Mouse (Mus musculus): ENCODE measurements around the gene Trpv4. TPM values are rescaled to one million over a fixed set of nuclear protein-coding genes. Genes with fewer than 3 reads are reported as not detected.

Trpv4 gene
- polyA plus RNA-seq (2011; ENCODE audit: insufficient read depth, insufficient read length, low replicate concordance, missing spikeins) = 1.3 and 5.0 TPM in 2 replicates

DNA sequence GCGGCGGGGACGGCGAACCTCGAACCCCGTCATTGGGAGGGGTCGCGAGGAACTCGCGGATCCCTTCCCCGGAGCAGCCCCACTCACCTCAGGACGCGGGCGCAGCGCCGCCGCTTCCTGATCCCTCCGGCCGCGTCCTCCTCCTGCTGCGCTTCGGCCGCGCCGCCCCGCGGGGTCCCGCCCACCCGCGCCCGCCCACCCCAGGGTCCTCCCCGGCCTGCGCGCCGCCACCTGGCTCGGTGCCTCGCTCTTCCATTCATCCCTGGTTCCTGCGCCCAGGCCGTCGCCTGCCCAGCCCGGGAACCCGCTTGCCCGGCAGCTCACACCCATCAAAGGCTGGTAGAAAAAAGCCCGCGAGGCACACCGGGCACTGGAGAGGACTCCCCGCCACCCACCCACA lies at the start of gene Trpv4:
TSS of gene Trpv4 (minus strand) at position 167 of the 400 bp plus-strand sequence.
- Histone ChIP-seq H3K27ac (ENCODE audit: control insufficient read depth, insufficient read depth, low read depth, low read length, poor library complexity) (no peak within 1 kb of the TSS), H3K4me1 (ENCODE audit: control insufficient read depth, insufficient read depth, low read length) (no peaks in the 10 kb centered on the region), H3K4me3 (replicated peaks; ENCODE audit: control insufficient read depth, low read depth, low read length) (no peak within 1 kb of the TSS)
- WGBS = 3% methylated on average over 46 of the region's 47 CpGs
- no peak for TF ChIP-seq CTCF (IDR thresholded peaks at IDR 0.05; ENCODE audit: control insufficient read depth, insufficient read depth, low read length)
- TF ChIP-seq POLR2A (IDR thresholded peaks at IDR 0.05; ENCODE audit: borderline replicate concordance, control insufficient read depth, low read depth, low read length) = no peak

DNA sequence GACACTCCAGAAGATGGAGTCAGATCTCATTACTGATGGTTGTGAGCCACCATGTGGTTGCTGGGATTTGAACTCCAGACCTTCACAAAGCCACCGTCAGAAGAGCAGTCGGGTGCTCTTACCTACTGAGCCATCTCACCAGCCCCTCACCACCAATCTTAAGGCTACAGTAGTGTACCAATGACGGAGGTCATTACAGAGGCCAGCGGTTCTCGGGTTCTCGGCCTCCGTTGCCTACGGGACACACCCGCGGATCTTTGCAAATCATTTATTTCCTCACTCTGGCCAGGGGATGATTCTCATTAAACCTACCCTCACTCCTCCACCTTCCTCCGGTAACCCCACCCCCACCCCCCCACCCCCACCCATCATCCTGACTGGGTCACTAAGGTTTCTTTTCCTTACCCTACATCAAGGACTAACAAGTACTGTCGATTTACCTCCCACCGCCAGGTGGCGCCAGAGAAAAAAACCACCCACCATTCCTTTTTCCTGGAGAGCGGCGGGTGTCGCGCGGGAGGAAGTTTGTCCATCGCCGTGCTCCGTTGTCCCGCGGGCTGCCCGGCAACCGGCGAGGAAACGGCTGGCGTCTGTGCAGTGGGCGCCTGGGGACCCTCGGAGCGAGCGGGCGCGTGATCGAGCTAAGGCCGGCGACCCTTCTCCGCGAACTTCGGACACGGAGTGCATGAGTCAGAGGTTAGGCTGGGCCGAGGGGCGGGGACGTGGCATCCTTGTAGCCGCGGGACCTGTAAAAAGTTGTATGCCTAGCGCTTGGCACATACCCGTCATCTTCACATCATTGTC lies 49.2 kb upstream of the Trpv4 start, which contains the start of gene Tchp:
TSS of gene Tchp (plus strand) at position 496 of the 804 bp plus-strand sequence.
- TF ChIP-seq CTCF (IDR thresholded peaks at IDR 0.05; ENCODE audit: control insufficient read depth, insufficient read depth, low read length) (peak; percentile 77), POLR2A (IDR thresholded peaks at IDR 0.05; ENCODE audit: borderline replicate concordance, control insufficient read depth, low read depth, low read length) (0 out of 2 replicates have a peak, but pooled peaks have one; percentile 38)
- no peak within 1 kb of the TSS; the same call in 1 of the 2 replicates for H3K27ac ChIP-seq (ENCODE audit: control insufficient read depth, insufficient read depth, low read depth, low read length, poor library complexity)
- H3K4me1 ChIP-seq (ENCODE audit: control insufficient read depth, insufficient read depth, low read length) = peaks cover 2% of the 10 kb centered on the region; the same call in 1 of the 2 replicates
- H3K4me3 ChIP-seq (replicated peaks; ENCODE audit: control insufficient read depth, low read depth, low read length) = peak within 1 kb of the TSS; percentile 82
- 8% methylated on average over 49 of the region's 49 CpGs for WGBS

DNA sequence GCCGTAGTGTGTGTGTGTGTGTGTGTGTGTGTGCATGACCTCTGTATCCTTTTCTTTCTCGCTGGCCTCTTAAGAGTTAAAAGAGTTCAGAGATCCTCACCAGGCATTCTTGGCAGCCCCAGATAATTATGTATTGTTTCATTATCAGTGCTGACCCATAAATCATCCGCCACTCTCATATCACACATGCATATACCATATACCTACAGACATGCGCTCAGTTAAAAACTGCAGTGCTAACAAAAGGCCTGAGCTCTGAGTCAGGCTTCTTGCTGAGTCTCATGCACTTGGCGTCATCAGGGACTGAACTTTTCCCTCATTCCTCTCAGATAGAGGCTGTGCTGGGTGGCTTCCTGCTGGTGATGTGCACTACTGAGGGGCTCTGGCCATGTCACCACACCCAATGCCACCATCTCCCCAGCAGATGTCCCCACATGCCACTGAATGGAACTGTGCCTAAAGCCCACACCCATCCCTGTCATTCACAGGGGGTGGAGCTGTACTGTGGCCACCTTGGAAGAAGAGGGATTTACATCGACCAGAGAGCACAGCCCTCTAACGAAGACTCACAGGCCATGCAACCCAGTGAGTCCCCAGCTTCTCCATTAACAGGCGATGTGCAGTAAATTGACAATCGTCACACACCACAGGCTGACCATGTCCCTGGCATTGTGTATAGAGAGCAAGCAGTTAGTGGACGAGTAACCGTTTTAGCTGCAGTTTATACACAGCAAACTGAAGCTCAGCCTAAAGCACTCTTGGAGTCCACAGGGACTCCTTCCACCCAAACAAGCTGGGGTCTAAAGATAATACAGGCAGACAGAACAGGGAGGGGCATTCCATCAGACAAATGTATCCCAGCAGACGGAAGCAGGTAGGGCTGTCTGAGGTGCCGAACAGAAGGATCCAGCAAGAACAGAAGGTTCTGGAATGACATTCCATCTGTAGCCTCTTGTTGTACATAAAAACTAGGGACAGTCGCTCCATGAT lies 44.5 kb upstream of the Trpv4 start:
- 63% methylated on average over 14 of the region's 14 CpGs for WGBS
- H3K27ac ChIP-seq (ENCODE audit: control insufficient read depth, insufficient read depth, low read depth, low read length, poor library complexity) = no peak overlapping the region

DNA sequence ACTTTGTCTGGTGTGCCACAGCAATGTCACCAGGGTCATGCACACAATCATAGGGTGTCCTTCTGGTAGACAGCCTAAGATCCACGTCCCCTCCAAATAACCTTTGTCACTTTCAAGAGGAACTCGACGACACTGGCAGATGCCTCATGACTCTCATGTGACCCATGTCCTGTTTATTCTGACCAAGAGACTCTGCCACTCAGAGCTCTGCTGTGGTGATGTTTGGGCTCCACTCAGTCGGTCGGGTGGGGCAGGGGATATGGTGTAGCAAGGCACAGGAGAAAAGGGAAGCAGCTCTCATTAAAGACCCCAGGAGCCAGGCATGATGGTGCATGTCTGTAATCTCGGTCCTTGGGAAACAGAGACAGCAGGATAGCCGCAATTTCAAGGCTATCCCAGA lies 40.8 kb upstream of the Trpv4 start:
- 16% methylated on average over 7 of the region's 7 CpGs for WGBS
- peaks cover 2% of the 10 kb centered on the region; the same call in 1 of the 2 replicates for H3K4me1 ChIP-seq (ENCODE audit: control insufficient read depth, insufficient read depth, low read length)
- TF ChIP-seq CTCF (IDR thresholded peaks at IDR 0.05; ENCODE audit: control insufficient read depth, insufficient read depth, low read length) = no peak
- no peak for TF ChIP-seq POLR2A (IDR thresholded peaks at IDR 0.05; ENCODE audit: borderline replicate concordance, control insufficient read depth, low read depth, low read length)
- peak overlapping the region; percentile 9; the same call in 1 of the 2 replicates for H3K27ac ChIP-seq (ENCODE audit: control insufficient read depth, insufficient read depth, low read depth, low read length, poor library complexity)
- no peak overlapping the region for H3K4me3 ChIP-seq (replicated peaks; ENCODE audit: control insufficient read depth, low read depth, low read length)

More for the DNA sequence above, 44.5 kb upstream of the Trpv4 start:
- TF ChIP-seq CTCF (IDR thresholded peaks at IDR 0.05; ENCODE audit: control insufficient read depth, insufficient read depth, low read length) = peak; percentile 59
- TF ChIP-seq POLR2A (IDR thresholded peaks at IDR 0.05; ENCODE audit: borderline replicate concordance, control insufficient read depth, low read depth, low read length) = no peak
- Histone ChIP-seq H3K4me3 (replicated peaks; ENCODE audit: control insufficient read depth, low read depth, low read length) (no peak overlapping the region), H3K4me1 (ENCODE audit: control insufficient read depth, insufficient read depth, low read length) (peaks cover 2% of the 10 kb centered on the region; the same call in 1 of the 2 replicates)

DNA sequence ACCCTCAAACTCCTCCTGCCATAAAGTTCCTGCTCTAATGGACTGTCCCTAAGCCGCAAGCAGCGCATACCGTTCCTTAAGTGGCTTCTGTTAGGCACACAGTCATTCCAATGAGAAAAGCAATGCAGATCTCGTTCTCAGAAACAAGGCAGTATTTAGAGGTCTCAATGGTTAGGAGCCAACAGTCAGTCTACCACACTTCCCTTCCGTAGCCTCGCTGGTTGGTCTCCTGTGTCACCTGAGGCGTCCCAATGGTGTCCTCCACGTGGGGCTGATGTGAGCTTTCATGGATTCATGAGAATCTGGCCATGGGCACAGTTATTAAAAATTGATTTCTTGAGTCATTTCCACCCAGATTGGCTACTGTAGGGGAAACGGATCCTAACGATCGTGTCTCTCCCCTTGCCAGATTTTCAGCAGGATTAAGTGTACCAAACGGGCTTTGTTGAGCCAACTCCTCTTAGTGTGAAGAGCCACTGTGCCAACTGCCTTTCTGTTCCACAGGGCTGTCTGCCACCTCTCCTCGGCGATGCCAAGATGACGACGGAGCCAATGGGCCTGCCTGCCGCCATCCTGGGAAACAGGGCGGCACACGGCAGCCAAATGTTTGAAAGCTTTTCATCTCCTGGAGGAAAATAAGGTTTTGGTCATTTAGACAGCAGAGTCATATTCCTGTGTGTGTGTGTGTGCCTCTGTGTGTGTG lies 40.0 kb upstream of the Trpv4 start:
- Histone ChIP-seq H3K4me3 (replicated peaks; ENCODE audit: control insufficient read depth, low read depth, low read length) (no peak overlapping the region), H3K27ac (ENCODE audit: control insufficient read depth, insufficient read depth, low read depth, low read length, poor library complexity) (no peak overlapping the region), H3K4me1 (ENCODE audit: control insufficient read depth, insufficient read depth, low read length) (peaks cover 2% of the 10 kb centered on the region; the same call in 1 of the 2 replicates)
- no peak for TF ChIP-seq POLR2A (IDR thresholded peaks at IDR 0.05; ENCODE audit: borderline replicate concordance, control insufficient read depth, low read depth, low read length)
- no peak for TF ChIP-seq CTCF (IDR thresholded peaks at IDR 0.05; ENCODE audit: control insufficient read depth, insufficient read depth, low read length)
- WGBS = 86% methylated on average over 19 of the region's 19 CpGs

DNA sequence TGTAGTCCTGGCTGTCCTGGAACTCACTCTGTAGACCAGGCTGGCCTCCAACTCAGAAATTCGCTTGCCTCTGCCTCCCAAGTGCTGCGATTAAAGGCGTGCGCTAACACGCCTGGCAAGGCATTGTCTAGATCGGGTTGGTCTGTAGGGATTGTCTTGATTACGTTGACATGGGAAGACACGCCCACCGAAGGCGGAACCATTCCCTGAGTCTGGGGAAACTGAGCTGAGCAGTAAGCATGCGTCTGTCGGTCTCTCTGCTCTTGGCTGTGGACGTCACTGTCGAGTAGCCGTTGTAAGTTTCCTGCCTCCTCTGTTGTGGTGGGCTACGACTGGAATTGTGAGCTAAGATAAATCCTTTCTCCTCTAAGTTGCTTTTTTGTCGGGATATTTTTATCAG lies 38.7 kb upstream of the Trpv4 start:
- 80% methylated on average over 17 of the region's 17 CpGs for WGBS
- no peak for TF ChIP-seq CTCF (IDR thresholded peaks at IDR 0.05; ENCODE audit: control insufficient read depth, insufficient read depth, low read length)
- no peak for TF ChIP-seq POLR2A (IDR thresholded peaks at IDR 0.05; ENCODE audit: borderline replicate concordance, control insufficient read depth, low read depth, low read length)
- H3K4me3 ChIP-seq (replicated peaks; ENCODE audit: control insufficient read depth, low read depth, low read length) = no peak overlapping the region
- no peak overlapping the region for H3K27ac ChIP-seq (ENCODE audit: control insufficient read depth, insufficient read depth, low read depth, low read length, poor library complexity)
- peaks cover 2% of the 10 kb centered on the region; the same call in 1 of the 2 replicates for H3K4me1 ChIP-seq (ENCODE audit: control insufficient read depth, insufficient read depth, low read length)

DNA sequence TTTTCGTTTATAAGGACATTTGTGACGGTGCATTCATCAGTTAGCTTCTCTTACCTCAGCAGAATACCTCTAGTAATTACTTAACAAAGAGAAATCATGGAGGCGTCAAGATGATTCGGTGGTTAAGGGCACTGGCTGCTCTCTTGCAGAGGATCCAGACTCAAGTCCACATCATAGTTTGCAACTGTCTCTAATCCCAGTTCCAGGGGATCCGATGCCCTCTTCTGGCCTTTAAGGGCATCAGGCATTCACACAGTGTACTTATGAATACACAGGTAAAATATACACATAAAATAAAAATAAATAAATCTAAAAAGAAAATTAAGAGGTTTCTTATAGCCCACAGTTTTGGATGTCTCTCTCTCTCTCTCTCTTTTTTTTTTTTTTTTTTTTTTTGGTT lies 37.6 kb upstream of the Trpv4 start:
- peaks cover 5% of the 10 kb centered on the region for H3K4me1 ChIP-seq (ENCODE audit: control insufficient read depth, insufficient read depth, low read length)
- no peak overlapping the region for H3K27ac ChIP-seq (ENCODE audit: control insufficient read depth, insufficient read depth, low read depth, low read length, poor library complexity)
- H3K4me3 ChIP-seq (replicated peaks; ENCODE audit: control insufficient read depth, low read depth, low read length) = no peak overlapping the region
- TF ChIP-seq CTCF (IDR thresholded peaks at IDR 0.05; ENCODE audit: control insufficient read depth, insufficient read depth, low read length) = no peak
- TF ChIP-seq POLR2A (IDR thresholded peaks at IDR 0.05; ENCODE audit: borderline replicate concordance, control insufficient read depth, low read depth, low read length) = no peak
- WGBS = 70% methylated on average over 5 of the region's 5 CpGs
